Mouse (Mus musculus) 3T3-L1 (cell line): ENCODE results near the gene Ttll5.

ENCODE experiments used
- DNase-seq: peaks from one replicate; pipeline ENCODE4 v3.0.0-alpha.2; 2015; ENCODE audit warnings: low read depth, low spot score

Ttll5 gene

GRCm38 (mm10) chr12:86094075-86094474 lies 269.6 kb downstream of the Ttll5 start:
- DNase-seq, result no peak

GRCm38 (mm10) chr12:86095806-86096205 lies 271.3 kb downstream of the Ttll5 start:
- DNase-seq, result no peak

GRCm38 (mm10) chr12:86097781-86098180 lies 273.3 kb downstream of the Ttll5 start:
- DNase-seq, result no peak

DNA sequence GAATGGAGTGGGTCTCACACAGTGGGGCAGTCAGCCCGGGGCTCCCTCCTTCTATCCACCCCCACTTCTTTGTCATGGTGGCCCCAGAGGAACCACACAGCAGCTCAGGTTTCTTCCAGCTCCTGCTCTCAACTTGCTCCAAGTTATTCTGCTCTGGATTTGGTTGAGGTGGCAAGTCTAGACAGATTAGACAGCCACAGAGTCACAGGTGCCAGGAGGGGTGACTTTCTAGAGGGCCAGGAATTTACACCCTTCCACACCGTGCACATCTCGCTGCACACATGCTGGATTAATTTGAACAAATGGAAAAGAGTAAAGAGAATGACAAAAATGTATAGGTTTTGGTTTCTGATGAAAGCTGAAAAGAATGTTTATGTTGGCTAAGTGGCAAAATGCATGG lies 276.3 kb downstream of the Ttll5 start:
- DNase-seq, result no peak

GRCm38 (mm10) chr12:86102686-86103085 lies 278.2 kb downstream of the Ttll5 start:
- no peak for DNase-seq

- no peak for DNase-seq
Observed at GRCm38 (mm10) chr12:86103391-86103790, 278.9 kb downstream of the Ttll5 start.

- no peak for DNase-seq
Observed at GRCm38 (mm10) chr12:86103852-86104251, 279.4 kb downstream of the Ttll5 start.

DNA sequence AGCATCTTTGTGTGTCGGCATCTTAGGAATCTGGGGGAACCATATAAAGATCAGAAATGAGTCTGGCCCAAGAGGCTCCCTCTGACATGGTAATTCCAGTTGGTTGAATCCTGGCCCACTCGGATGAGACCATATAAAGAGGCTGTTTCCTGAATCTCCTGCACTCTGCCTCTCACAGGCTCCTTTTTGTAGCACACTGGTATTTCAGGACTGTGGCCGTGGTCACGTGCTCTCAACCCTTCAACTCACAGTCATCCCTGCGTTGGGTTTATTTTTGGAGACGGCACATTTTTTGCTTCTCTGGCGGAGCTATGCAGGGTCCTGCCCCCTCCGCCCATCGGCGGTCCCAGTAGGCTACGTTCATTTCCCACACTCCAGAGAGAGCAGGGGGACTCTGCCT lies 279.8 kb downstream of the Ttll5 start:
- DNase-seq, result no peak

- DNase-seq, result no peak
Observed at GRCm38 (mm10) chr12:86105546-86105945, 281.1 kb downstream of the Ttll5 start.

- no peak for DNase-seq
Observed at GRCm38 (mm10) chr12:86106086-86106485, 281.6 kb downstream of the Ttll5 start.

- DNase-seq, result no peak
Observed at GRCm38 (mm10) chr12:86107645-86108044, 283.2 kb downstream of the Ttll5 start.

- peak; percentile 34 for DNase-seq
Observed at GRCm38 (mm10) chr12:86109531-86109930, 285.1 kb downstream of the Ttll5 start.

- DNase-seq, result peak; percentile 51
Observed at GRCm38 (mm10) chr12:86110637-86111036, 286.2 kb downstream of the Ttll5 start.
